Mouse (Mus musculus) right cerebral cortex, postnatal 14 days (tissue): ENCODE data around the gene Ghrl.
"Not testable (repeated sequence)": the region's sequence is repeated elsewhere in the genome, so short reads cannot be mapped to it uniquely, and the experiment has no call there.

Experiments used
- DNase-seq: peaks from one replicate; pipeline ENCODE4 v3.0.0; 2022

The Ghrl gene

GRCm38 (mm10) chr6:113696582-113697221 is 23.0 kb downstream of the Ghrl start, which contains the start of gene Tatdn2:
TSS of gene Tatdn2 (plus strand) at chr6:113697050.
- peak; percentile 94 for DNase-seq

DNA sequence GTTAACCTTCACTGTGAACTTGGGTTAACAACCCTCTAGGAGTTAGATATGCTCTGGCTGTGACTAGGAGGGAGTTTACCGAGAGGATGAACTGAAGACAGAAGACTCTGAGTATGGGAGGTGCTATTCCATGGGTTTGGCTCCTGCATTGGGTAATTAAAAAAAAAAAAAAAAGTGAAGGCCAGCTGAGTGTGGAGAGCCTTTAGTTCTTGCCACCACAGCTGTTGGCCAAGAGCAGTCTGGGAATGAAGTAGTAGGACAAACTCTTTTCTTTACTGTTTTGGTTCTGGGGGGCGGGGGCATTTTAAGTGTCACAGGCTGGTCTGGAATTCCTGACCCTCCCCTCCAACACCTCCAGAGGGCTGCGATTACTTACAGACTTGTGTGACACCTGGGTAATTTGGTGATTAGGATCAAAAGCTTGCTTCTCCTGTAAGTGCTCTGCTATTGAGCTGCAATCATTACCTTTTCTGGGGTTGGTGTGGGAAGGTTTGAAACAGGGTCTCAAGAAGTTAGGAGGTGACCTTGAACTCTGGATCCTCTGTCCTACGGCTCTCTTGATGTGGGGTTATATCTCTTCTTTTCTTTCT is 23.8 kb downstream of the Ghrl start:
- DNase-seq: no peak

GRCm38 (mm10) chr6:113695203-113695602 is 24.5 kb downstream of the Ghrl start:
- DNase-seq: no peak

DNA sequence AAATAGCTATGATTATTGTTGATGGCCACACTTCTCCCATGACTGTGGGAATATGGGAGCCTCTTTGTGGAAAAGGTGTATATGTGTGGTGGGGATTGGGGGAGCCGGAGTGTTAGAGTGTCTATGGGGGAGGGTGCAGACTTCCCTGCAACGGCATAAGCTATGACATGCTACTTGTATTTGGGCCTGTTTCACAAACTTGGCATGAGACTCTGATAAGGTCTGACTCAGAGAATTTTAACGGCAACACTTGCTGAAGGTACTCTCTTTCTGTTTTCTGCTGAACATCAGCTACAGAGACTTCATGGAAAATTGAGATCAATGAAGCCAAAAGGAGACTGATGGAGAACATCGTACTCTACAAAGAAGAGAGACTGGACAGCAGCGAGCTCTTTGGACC is 26.3 kb downstream of the Ghrl start:
- DNase-seq: no peak

- DNase-seq: no peak
These were observed 27.0 kb downstream of the Ghrl start for GRCm38 (mm10) chr6:113692661-113693133.

GRCm38 (mm10) chr6:113691084-113691462 is 28.6 kb downstream of the Ghrl start:
- no peak for DNase-seq

- DNase-seq: no peak
These were observed 29.1 kb downstream of the Ghrl start for GRCm38 (mm10) chr6:113690400-113691083.

GRCm38 (mm10) chr6:113690008-113690399 is 29.7 kb downstream of the Ghrl start:
- DNase-seq: no peak

DNA sequence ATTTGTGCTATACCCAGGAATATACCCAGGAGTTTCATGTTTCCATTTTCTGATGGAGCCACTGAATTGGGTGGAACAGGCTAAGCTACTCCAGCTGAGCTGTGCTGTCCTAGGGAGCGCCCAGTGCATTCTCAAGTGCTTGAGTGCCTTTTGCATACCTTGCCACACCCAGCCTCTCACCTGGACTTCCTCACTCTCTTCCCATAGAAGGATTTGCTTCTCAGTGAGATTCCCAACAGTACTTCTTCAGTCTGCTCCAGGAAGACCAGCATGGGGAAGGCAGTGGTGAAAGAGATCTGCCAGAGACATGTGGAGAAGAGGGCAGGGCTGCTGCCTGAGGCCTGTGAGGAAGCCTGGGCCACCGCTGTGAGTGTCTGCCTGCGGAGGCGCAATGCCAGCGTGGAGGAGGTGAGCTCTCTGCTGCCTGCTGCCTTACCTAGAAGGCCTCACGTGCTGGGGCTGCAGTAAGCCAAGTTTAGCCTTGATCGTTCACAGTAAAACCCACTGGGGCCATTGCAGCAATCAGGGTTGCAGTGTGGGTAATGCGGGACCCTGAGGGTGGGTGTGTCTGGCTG is 33.0 kb downstream of the Ghrl start:
- no peak for DNase-seq

GRCm38 (mm10) chr6:113683081-113683825 is 36.4 kb downstream of the Ghrl start:
- no peak for DNase-seq

DNA sequence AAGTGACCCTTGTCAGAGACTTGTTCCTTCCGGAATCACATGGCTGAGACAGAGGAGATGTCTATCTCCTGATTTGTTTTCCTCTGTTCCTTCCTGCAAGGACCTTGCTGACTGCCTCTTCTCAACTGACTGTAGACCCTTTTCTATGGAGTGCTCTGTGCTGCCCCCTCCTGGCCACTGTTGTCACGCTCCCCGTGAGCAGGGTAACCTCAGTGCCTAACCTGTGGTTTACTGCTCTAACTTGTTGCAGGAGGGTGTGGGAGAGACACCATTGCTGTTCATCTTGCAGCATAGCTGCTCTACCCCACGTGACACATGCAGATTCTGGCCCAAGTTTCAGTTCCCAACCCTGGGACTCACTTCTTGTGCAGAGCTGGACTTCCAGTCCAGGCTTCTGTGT is 38.4 kb downstream of the Ghrl start:
- peak; percentile 85 for DNase-seq

- DNase-seq: no peak
These were observed 39.6 kb downstream of the Ghrl start for GRCm38 (mm10) chr6:113679993-113680566.

DNA sequence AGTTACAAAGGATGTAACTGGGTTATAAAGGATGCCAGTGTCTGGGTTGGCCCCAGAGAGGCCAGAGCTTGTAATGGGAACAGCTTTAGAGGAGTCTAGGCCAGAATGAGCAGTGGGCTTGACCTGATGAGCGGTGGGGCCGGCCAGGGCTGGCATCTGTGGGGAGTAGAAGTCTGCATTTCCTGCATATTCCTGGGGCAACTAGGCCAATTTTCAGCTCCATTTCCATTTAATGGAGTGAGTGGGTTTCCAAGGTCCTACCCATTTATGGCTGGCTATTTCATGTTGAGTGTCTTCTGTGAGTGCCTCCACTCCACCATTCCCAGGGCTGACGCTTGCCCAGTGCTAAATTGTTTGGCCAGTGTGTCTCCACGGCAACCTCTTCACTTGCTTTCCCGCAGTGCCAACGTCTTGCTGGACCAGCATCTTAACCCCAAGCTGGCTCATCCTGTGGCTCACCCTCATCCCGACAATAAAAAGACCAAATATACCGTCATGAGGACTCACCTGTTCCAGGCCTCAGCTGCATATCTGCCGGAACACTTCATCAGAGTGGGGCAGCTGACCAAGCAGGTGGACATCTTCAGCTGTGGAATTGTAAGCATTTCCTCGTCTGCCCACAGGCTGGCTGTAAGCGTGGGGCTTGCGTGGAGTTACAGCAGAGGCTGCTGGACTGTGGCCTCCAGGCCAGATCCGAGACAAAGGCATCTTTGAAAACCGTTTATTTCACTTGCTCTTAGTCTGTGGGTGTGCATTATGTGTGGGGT is 41.3 kb downstream of the Ghrl start:
- DNase-seq: no peak

- DNase-seq: no peak
These were observed 42.5 kb downstream of the Ghrl start for GRCm38 (mm10) chr6:113677070-113677734.

- no peak for DNase-seq
These were observed 43.7 kb downstream of the Ghrl start for GRCm38 (mm10) chr6:113675991-113676390.

GRCm38 (mm10) chr6:113675234-113675633 is 44.4 kb downstream of the Ghrl start:
- DNase-seq: no peak

GRCm38 (mm10) chr6:113672989-113673388 is 46.7 kb downstream of the Ghrl start:
- no peak for DNase-seq

DNA sequence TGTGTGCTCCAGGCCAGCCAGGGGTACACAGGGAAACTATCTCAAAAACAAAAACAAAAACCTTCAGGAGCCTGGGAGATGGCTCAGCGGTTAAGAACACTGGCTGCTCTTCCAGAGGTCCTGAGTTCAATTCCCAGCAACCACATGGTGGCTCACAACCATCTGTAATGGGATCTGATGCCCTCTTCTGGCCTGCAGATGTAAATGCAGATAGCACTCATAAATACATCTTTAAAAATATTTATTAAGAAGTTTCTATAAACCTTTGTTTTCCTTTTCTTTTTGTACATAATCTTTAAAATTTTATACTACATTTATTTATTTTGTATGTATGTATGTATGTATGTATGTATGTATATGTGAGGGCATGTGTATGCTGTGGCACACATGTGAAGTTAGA is 47.7 kb downstream of the Ghrl start:
- DNase-seq: not testable (repeated sequence)

DNA sequence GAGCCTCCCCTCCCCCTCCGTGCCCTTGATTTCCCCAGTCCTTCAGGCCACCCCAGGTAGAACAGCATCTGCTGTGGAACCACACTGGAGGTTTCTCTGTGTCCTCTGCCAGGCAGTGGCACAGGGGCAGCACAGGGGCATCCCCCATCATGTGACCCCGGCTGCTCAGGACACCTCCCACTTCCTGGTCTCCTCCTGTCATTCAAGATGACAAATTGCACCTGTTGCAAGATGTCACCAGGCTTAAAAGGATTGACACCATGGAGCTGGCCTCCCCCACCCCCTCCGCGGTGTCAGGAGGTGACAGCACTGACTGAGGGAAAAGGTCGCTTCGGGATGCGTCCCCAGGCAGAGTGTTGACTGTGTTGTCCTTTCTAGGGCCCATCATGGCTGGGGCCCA is 49.9 kb downstream of the Ghrl start:
- DNase-seq: no peak

DNA sequence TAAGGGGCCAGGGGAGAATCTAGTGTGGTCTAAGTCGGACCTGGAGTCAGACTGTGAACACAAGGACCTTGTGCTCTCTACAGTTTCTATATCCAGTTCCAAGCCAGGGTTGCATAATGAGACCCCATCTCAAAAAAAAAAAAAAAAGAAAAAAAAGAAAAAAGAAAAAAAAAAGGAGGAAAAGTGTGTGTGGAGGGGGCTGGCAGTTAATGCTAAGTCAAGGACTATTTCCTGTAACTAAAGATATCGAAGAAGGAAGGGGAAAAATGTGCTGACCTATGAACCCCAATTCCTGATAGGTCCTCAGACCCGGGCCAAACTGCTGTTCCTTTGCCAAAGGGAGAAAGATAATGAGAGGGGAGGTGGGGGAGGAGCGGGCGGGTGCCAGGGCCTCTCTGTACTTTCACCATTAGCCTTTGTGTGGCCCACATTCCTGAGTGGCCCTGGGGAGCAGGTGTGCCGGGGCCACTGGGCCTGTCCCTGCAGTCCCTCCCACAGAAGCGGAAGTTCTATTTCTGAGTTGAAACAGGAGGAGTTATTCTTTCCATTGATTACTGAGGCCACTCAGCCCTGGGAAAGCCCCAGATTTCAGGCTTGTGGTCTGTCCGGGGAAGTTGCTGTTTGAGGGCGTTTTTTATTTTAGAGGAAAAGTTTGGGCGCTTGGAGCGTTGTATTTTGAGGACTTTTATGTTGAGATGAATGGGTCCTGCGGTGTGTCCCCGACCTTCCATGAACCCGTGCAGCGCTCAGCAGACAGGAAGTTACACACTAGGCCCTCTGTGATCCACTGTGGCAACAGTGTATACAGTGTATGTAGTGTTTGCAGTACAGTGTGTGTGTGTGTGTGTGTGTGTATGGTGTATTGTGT is 51.2 kb downstream of the Ghrl start:
- no peak for DNase-seq
